Mouse (Mus musculus) ES-Bruce4 (cell line): ENCODE measurements around the gene Cog5.

ENCODE experiments used
- CTCF ChIP-seq: IDR thresholded peaks from one replicate; pipeline ENCODE4 v1.8.1; 2011; ENCODE audit warnings: low read depth, low read length
- EP300 ChIP-seq: IDR thresholded peaks from 2 replicates; pipeline ENCODE4 v1.6.1; 2011; ENCODE audit warnings: low read depth, low read length; ENCODE audit not compliant: insufficient read depth
- POLR2A ChIP-seq: IDR thresholded peaks from one replicate; pipeline ENCODE4 v1.8.1; 2011; ENCODE audit warnings: low read length; ENCODE audit not compliant: insufficient read depth

- peak; percentile 83 for TF ChIP-seq EP300
- TF ChIP-seq CTCF = no peak
- TF ChIP-seq POLR2A = no peak
These were observed 72.0 kb downstream of the Cog5 start for GRCm38 (mm10) chr12:31726707-31727106.
